ENCODE assay signal across 22 mouse cellular contexts in the genomic region with DNA sequence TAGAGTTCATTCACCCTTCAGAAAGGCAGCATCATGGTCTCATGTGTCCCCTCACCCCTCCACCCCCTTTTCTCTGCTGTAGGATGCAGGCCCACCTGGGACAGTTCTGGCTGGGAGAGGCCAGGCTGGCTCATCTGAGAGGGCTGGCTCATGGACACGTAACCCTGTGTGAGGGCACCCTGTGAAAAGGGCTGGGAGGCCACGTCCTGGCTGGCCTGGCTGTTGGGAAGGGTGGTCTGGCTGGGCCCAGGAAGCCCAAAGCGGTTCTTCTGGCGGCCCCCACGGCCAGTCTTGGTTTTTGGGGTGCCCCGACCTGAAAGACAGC. TPM values are rescaled to one million over a fixed set of nuclear protein-coding genes. Genes with fewer than 3 reads are reported as not detected.
DNase-seq lines count a peak whose midpoint lies in the region; ATAC-seq and TF ChIP-seq lines count a peak whose summit lies in the region.
"Had no signal": no experiment of that assay in that cellular context is flagged by ENCODE, and none has a peak within 500 bp of the region (broad histone marks: within the 10 kb centered on the region; RNA-seq: fewer than 3 reads in every experiment).

No protein-coding gene starts in this region.

- no peaks in the 10 kb centered on the region for H3K27me3 ChIP-seq in forebrain, embryonic 15.5 days
- 0 out of 2 replicates have a peak, but pooled peaks cover 5% of the 10 kb centered on the region for H3K27me3 ChIP-seq in forebrain, embryonic 13.5 days
- no peaks in the 10 kb centered on the region for H3K27me3 ChIP-seq in hindbrain, embryonic 14.5 days (ENCODE audit: control insufficient read depth, insufficient read depth, low read length)
- H3K27me3 ChIP-seq in hindbrain, embryonic 10.5 days (ENCODE audit: insufficient read depth, poor library complexity, severe bottlenecking), result peaks cover 37% of the 10 kb centered on the region
- H3K27me3 ChIP-seq in midbrain, embryonic 13.5 days, result peaks cover 15% of the 10 kb centered on the region
- no peaks in the 10 kb centered on the region for H3K27me3 ChIP-seq in midbrain, embryonic 16.5 days (ENCODE audit: control insufficient read depth, insufficient read depth, low read depth, low read length)
- H3K27me3 ChIP-seq in myocyte (ENCODE audit: control insufficient read depth, insufficient read depth, insufficient read length), result no peaks in the 10 kb centered on the region

- 92% methylated on average over 6 of the region's 6 CpGs for WGBS in forebrain, embryonic 15.5 days
- 98% methylated on average over 6 of the region's 6 CpGs for WGBS in forebrain, embryonic 13.5 days
- WGBS in hindbrain, embryonic 14.5 days, result 87% methylated on average over 6 of the region's 6 CpGs
- WGBS in hindbrain, embryonic 10.5 days, result 94% methylated on average over 6 of the region's 6 CpGs
- WGBS in midbrain, embryonic 13.5 days, result 96% methylated on average over 6 of the region's 6 CpGs
- 96% methylated on average over 6 of the region's 6 CpGs for WGBS in midbrain, embryonic 16.5 days

- peaks cover 28% of the 10 kb centered on the region for H3K4me1 ChIP-seq in forebrain, embryonic 15.5 days
- H3K4me1 ChIP-seq in forebrain, embryonic 13.5 days, result peaks cover 33% of the 10 kb centered on the region
- H3K4me1 ChIP-seq in hindbrain, embryonic 14.5 days (replicated peaks; ENCODE audit: control insufficient read depth, insufficient read depth, low read length), result peaks cover 14% of the 10 kb centered on the region; the same call in 1 of the 2 replicates
- peaks cover 40% of the 10 kb centered on the region for H3K4me1 ChIP-seq in hindbrain, embryonic 10.5 days (replicated peaks)
- H3K4me1 ChIP-seq in midbrain, embryonic 13.5 days (replicated peaks), result peaks cover 37% of the 10 kb centered on the region
- peaks cover 10% of the 10 kb centered on the region for H3K4me1 ChIP-seq in midbrain, embryonic 16.5 days (ENCODE audit: control insufficient read depth, insufficient read depth, low read length)

- no peak overlapping the region for H3K9ac ChIP-seq in forebrain, embryonic 15.5 days (replicated peaks)
- no peak overlapping the region for H3K9ac ChIP-seq in forebrain, embryonic 13.5 days
- H3K9ac ChIP-seq in hindbrain, embryonic 14.5 days, result no peak overlapping the region
- H3K9ac ChIP-seq in midbrain, embryonic 13.5 days (replicated peaks), result no peak overlapping the region
- H3K9ac ChIP-seq in midbrain, embryonic 16.5 days (ENCODE audit: low read depth, low read length), result no peak overlapping the region
- H3K9ac ChIP-seq: embryonic facial prominence, embryonic 12.5 days; embryonic facial prominence, embryonic 15.5 days; heart, embryonic 12.5 days; heart, embryonic 15.5 days had no signal

- H3K79me2 ChIP-seq in myocyte (ENCODE audit: control insufficient read depth, insufficient read depth), result no peaks in the 10 kb centered on the region

- no peak for TF ChIP-seq POLR2A in myocyte (IDR thresholded peaks at IDR 0.05; ENCODE audit: insufficient read length, low read depth)

- no peak for DNase-seq in hindbrain, embryonic 14.5 days (ENCODE audit: low spot score)
- no peak for DNase-seq in hindbrain, embryonic 10.5 days (ENCODE audit: low spot score)
- no peak for DNase-seq in right cerebral cortex, adult 18-20 months
- DNase-seq: adrenal gland, adult 8-10 months; adrenal gland, postnatal 25 days; gastrocnemius, postnatal 10 days; gastrocnemius, postnatal 36 days; heart, postnatal 36 days; kidney, adult 11 months had no signal

- H3ac ChIP-seq in myocyte (ENCODE audit: control insufficient read depth, insufficient read length), result no peak overlapping the region

- no peak overlapping the region for H3K4me3 ChIP-seq in forebrain, embryonic 15.5 days
- H3K4me3 ChIP-seq in forebrain, embryonic 13.5 days, result no peak overlapping the region
- no peak overlapping the region for H3K4me3 ChIP-seq in hindbrain, embryonic 14.5 days (replicated peaks; ENCODE audit: low read length)
- no peak overlapping the region for H3K4me3 ChIP-seq in hindbrain, embryonic 10.5 days
- no peak overlapping the region for H3K4me3 ChIP-seq in midbrain, embryonic 13.5 days (replicated peaks)
- no peak overlapping the region for H3K4me3 ChIP-seq in midbrain, embryonic 16.5 days (ENCODE audit: low read depth, low read length)
- no peak overlapping the region for H3K4me3 ChIP-seq in myocyte
- H3K4me3 ChIP-seq: embryonic facial prominence, embryonic 12.5 days; embryonic facial prominence, embryonic 15.5 days; erythroblast, embryonic 14.5 days; heart, embryonic 12.5 days; heart, embryonic 15.5 days had no signal

- H3K9me3 ChIP-seq in forebrain, embryonic 15.5 days, result no peaks in the 10 kb centered on the region
- no peaks in the 10 kb centered on the region for H3K9me3 ChIP-seq in forebrain, embryonic 13.5 days (replicated peaks)
- no peaks in the 10 kb centered on the region for H3K9me3 ChIP-seq in hindbrain, embryonic 14.5 days (ENCODE audit: control insufficient read depth, low read length)
- H3K9me3 ChIP-seq in hindbrain, embryonic 10.5 days, result no peaks in the 10 kb centered on the region
- H3K9me3 ChIP-seq in midbrain, embryonic 13.5 days, result no peaks in the 10 kb centered on the region
- no peaks in the 10 kb centered on the region for H3K9me3 ChIP-seq in midbrain, embryonic 16.5 days (replicated peaks; ENCODE audit: control insufficient read depth, low read length, poor library complexity, severe bottlenecking)
- H3K9me3 ChIP-seq: embryonic facial prominence, embryonic 12.5 days; embryonic facial prominence, embryonic 15.5 days; heart, embryonic 15.5 days had no signal

- H3K27ac ChIP-seq in forebrain, embryonic 15.5 days (replicated peaks), result no peak overlapping the region
- no peak overlapping the region for H3K27ac ChIP-seq in forebrain, embryonic 13.5 days
- no peak overlapping the region for H3K27ac ChIP-seq in hindbrain, embryonic 14.5 days
- H3K27ac ChIP-seq in hindbrain, embryonic 10.5 days, result no peak overlapping the region
- no peak overlapping the region for H3K27ac ChIP-seq in midbrain, embryonic 13.5 days
- H3K27ac ChIP-seq in midbrain, embryonic 16.5 days (ENCODE audit: low read length), result no peak overlapping the region
- H3K27ac ChIP-seq: embryonic facial prominence, embryonic 12.5 days; embryonic facial prominence, embryonic 15.5 days; heart, embryonic 15.5 days had no signal

- peaks cover 71% of the 10 kb centered on the region for H3K36me3 ChIP-seq in forebrain, embryonic 15.5 days
- peaks cover 96% of the 10 kb centered on the region for H3K36me3 ChIP-seq in forebrain, embryonic 13.5 days (ENCODE audit: poor library complexity, severe bottlenecking)
- H3K36me3 ChIP-seq in hindbrain, embryonic 14.5 days (replicated peaks; ENCODE audit: control insufficient read depth, insufficient read depth), result peaks cover 96% of the 10 kb centered on the region
- peaks cover 73% of the 10 kb centered on the region for H3K36me3 ChIP-seq in hindbrain, embryonic 10.5 days
- peaks cover 90% of the 10 kb centered on the region for H3K36me3 ChIP-seq in midbrain, embryonic 13.5 days
- H3K36me3 ChIP-seq in midbrain, embryonic 16.5 days (ENCODE audit: control insufficient read depth, insufficient read depth, low read length), result peaks cover 67% of the 10 kb centered on the region
- H3K36me3 ChIP-seq in myocyte (ENCODE audit: control insufficient read depth, insufficient read depth), result peaks cover 32% of the 10 kb centered on the region

- peak; percentile 0; the same call in 1 of the 2 replicates for ATAC-seq in forebrain, embryonic 15.5 days (replicated peaks)
- no peak for ATAC-seq in forebrain, embryonic 13.5 days
- ATAC-seq in hindbrain, embryonic 14.5 days (ENCODE audit: low FRiP score), result 0 out of 2 replicates have a peak, but pooled peaks have one; percentile 1
- 0 out of 2 replicates have a peak, but pooled peaks have one; percentile 1 for ATAC-seq in midbrain, embryonic 13.5 days
- no peak for ATAC-seq in midbrain, embryonic 16.5 days
- ATAC-seq: activated CD4-positive, CD25-positive, alpha-beta regulatory T cell, adult 4 months; CD4-positive, CD25-positive, alpha-beta regulatory T cell, adult 4 months; inflammation-experienced regulatory T-cells, adult 6 months had no signal

- H3K4me2 ChIP-seq in forebrain, embryonic 15.5 days (replicated peaks), result no peak overlapping the region
- no peak overlapping the region for H3K4me2 ChIP-seq in forebrain, embryonic 13.5 days
- no peak overlapping the region for H3K4me2 ChIP-seq in hindbrain, embryonic 14.5 days (replicated peaks)
- no peak overlapping the region for H3K4me2 ChIP-seq in midbrain, embryonic 13.5 days (replicated peaks)
- H3K4me2 ChIP-seq in midbrain, embryonic 16.5 days (ENCODE audit: low read length), result no peak overlapping the region
- H3K4me2 ChIP-seq in myocyte (ENCODE audit: low read depth), result no peak overlapping the region
- H3K4me2 ChIP-seq: embryonic facial prominence, embryonic 15.5 days; heart, embryonic 12.5 days; heart, embryonic 15.5 days had no signal

RNA-seq across cellular contexts. Expression of a gene that starts 3.2 kb away (rescaled TPM):
- polyA plus RNA-seq in forebrain, embryonic 15.5 days (2015; fragmentation: Nextera tagmentation; extraction: Ambion mirVana), result 0.87 and 5.1 TPM in 2 replicates
- polyA plus RNA-seq in forebrain, embryonic 13.5 days (2015; fragmentation: Nextera tagmentation; extraction: Ambion mirVana), result 0.89 and 2.5 TPM in 2 replicates
- polyA plus RNA-seq in hindbrain, embryonic 14.5 days (2014; fragmentation: Nextera tagmentation; extraction: Ambion mirVana), result 0.23 and 3.2 TPM in 2 replicates
- 2.9 and 4.3 TPM in 2 replicates for polyA plus RNA-seq in hindbrain, embryonic 10.5 days (2016; fragmentation: Nextera tagmentation; extraction: Ambion mirVana)
- polyA plus RNA-seq in midbrain, embryonic 13.5 days (2015; fragmentation: Nextera tagmentation; extraction: Ambion mirVana), result 3.7 and 6.0 TPM in 2 replicates
- 2.5 and 7.0 TPM in 2 replicates for polyA plus RNA-seq in midbrain, embryonic 16.5 days (2015; fragmentation: Nextera tagmentation; extraction: Ambion mirVana)
- polyA plus RNA-seq in myocyte (2012; fragmentation: generic; extraction: Trizol), result 2.6 TPM

RNA-seq across cellular contexts. Expression of a gene that starts 17.3 kb away (rescaled TPM):
- polyA plus RNA-seq in forebrain, embryonic 15.5 days (2015; fragmentation: Nextera tagmentation; extraction: Ambion mirVana), result 31.3 and 31.9 TPM in 2 replicates
- 18.2 and 20.1 TPM in 2 replicates for polyA plus RNA-seq in forebrain, embryonic 13.5 days (2015; fragmentation: Nextera tagmentation; extraction: Ambion mirVana)
- 42.9 TPM in 2 replicates for polyA plus RNA-seq in hindbrain, embryonic 14.5 days (2014; fragmentation: Nextera tagmentation; extraction: Ambion mirVana)
- polyA plus RNA-seq in hindbrain, embryonic 10.5 days (2016; fragmentation: Nextera tagmentation; extraction: Ambion mirVana), result 3.0 and 7.3 TPM in 2 replicates
- 23.7 and 26.2 TPM in 2 replicates for polyA plus RNA-seq in midbrain, embryonic 13.5 days (2015; fragmentation: Nextera tagmentation; extraction: Ambion mirVana)
- 40.3 and 42.1 TPM in 2 replicates for polyA plus RNA-seq in midbrain, embryonic 16.5 days (2015; fragmentation: Nextera tagmentation; extraction: Ambion mirVana)
- 4.4 TPM for polyA plus RNA-seq in myocyte (2012; fragmentation: generic; extraction: Trizol)
- polyA plus RNA-seq: activated CD4-positive, CD25-positive, alpha-beta regulatory T cell, adult 4 months; CD4-positive, CD25-positive, alpha-beta regulatory T cell, adult 4 months; erythroblast, embryonic 14.5 days; inflammation-experienced regulatory T-cells, adult 6 months had no signal

RNA-seq across cellular contexts. Expression of a gene that starts 20.2 kb away (rescaled TPM):
- 17.5 and 17.8 TPM in 2 replicates for polyA plus RNA-seq in forebrain, embryonic 15.5 days (2015; fragmentation: Nextera tagmentation; extraction: Ambion mirVana)
- 14.2 and 16.3 TPM in 2 replicates for polyA plus RNA-seq in forebrain, embryonic 13.5 days (2015; fragmentation: Nextera tagmentation; extraction: Ambion mirVana)
- polyA plus RNA-seq in hindbrain, embryonic 14.5 days (2014; fragmentation: Nextera tagmentation; extraction: Ambion mirVana), result 17.3 and 17.9 TPM in 2 replicates
- 19.0 and 25.0 TPM in 2 replicates for polyA plus RNA-seq in hindbrain, embryonic 10.5 days (2016; fragmentation: Nextera tagmentation; extraction: Ambion mirVana)
- 15.5 and 18.1 TPM in 2 replicates for polyA plus RNA-seq in midbrain, embryonic 13.5 days (2015; fragmentation: Nextera tagmentation; extraction: Ambion mirVana)
- 11.3 and 11.6 TPM in 2 replicates for polyA plus RNA-seq in midbrain, embryonic 16.5 days (2015; fragmentation: Nextera tagmentation; extraction: Ambion mirVana)
- polyA plus RNA-seq in myocyte (2012; fragmentation: generic; extraction: Trizol), result 35.8 TPM

RNA-seq across cellular contexts. Expression of a gene that starts 30.5 kb away (rescaled TPM):
- 266 and 271 TPM in 2 replicates for polyA plus RNA-seq in forebrain, embryonic 15.5 days (2015; fragmentation: Nextera tagmentation; extraction: Ambion mirVana)
- polyA plus RNA-seq in forebrain, embryonic 13.5 days (2015; fragmentation: Nextera tagmentation; extraction: Ambion mirVana), result 268 and 274 TPM in 2 replicates
- 256 and 288 TPM in 2 replicates for polyA plus RNA-seq in hindbrain, embryonic 14.5 days (2014; fragmentation: Nextera tagmentation; extraction: Ambion mirVana)
- polyA plus RNA-seq in hindbrain, embryonic 10.5 days (2016; fragmentation: Nextera tagmentation; extraction: Ambion mirVana), result 324 and 329 TPM in 2 replicates
- polyA plus RNA-seq in midbrain, embryonic 13.5 days (2015; fragmentation: Nextera tagmentation; extraction: Ambion mirVana), result 273 and 290 TPM in 2 replicates
- polyA plus RNA-seq in midbrain, embryonic 16.5 days (2015; fragmentation: Nextera tagmentation; extraction: Ambion mirVana), result 261 and 268 TPM in 2 replicates
- 236 TPM for polyA plus RNA-seq in myocyte (2012; fragmentation: generic; extraction: Trizol)

RNA-seq across cellular contexts. Expression of a gene that starts 30.6 kb away (rescaled TPM):
- 52.2 and 53.8 TPM in 2 replicates for polyA plus RNA-seq in forebrain, embryonic 15.5 days (2015; fragmentation: Nextera tagmentation; extraction: Ambion mirVana)
- polyA plus RNA-seq in forebrain, embryonic 13.5 days (2015; fragmentation: Nextera tagmentation; extraction: Ambion mirVana), result 52.4 and 53.7 TPM in 2 replicates
- 41.8 and 42.5 TPM in 2 replicates for polyA plus RNA-seq in hindbrain, embryonic 14.5 days (2014; fragmentation: Nextera tagmentation; extraction: Ambion mirVana)
- polyA plus RNA-seq in hindbrain, embryonic 10.5 days (2016; fragmentation: Nextera tagmentation; extraction: Ambion mirVana), result 54.4 and 54.8 TPM in 2 replicates
- 50.0 and 54.6 TPM in 2 replicates for polyA plus RNA-seq in midbrain, embryonic 13.5 days (2015; fragmentation: Nextera tagmentation; extraction: Ambion mirVana)
- 40.3 and 45.0 TPM in 2 replicates for polyA plus RNA-seq in midbrain, embryonic 16.5 days (2015; fragmentation: Nextera tagmentation; extraction: Ambion mirVana)
- 106 TPM for polyA plus RNA-seq in myocyte (2012; fragmentation: generic; extraction: Trizol)

Comparison
In these comparisons a context has a peak if more than half of its experiments do, and no peak if none do; other contexts are left out.
1. ATAC-seq: peak in forebrain, embryonic 15.5 days (single experiment), hindbrain, embryonic 14.5 days (single experiment) and midbrain, embryonic 13.5 days (single experiment); none in forebrain, embryonic 13.5 days (single experiment) and midbrain, embryonic 16.5 days (single experiment).